Mouse (Mus musculus) cortical plate, adult 2 months (tissue): ENCODE data around the gene 5830411N06Rik. TPM values are rescaled to one million over a fixed set of nuclear protein-coding genes. Genes with fewer than 3 reads are reported as not detected.

Experiments
- H3K27ac ChIP-seq: fragments of 200-500 bp; 2 replicates; pipeline ENCODE4 v1.5.1; 2012; ENCODE audit warnings: low read length, control low read depth, inconsistent platforms; ENCODE audit not compliant: insufficient read depth
- H3K4me1 ChIP-seq: fragments of 200-500 bp; 2 replicates; pipeline ENCODE4 v1.6.1; 2011; ENCODE audit warnings: low read length; ENCODE audit not compliant: control insufficient read depth, insufficient read depth
- H3K4me3 ChIP-seq: fragments of 200-500 bp; 2 replicates; pipeline ENCODE4 v1.5.1; 2011; ENCODE audit warnings: mild to moderate bottlenecking, low read length, control low read depth; ENCODE audit not compliant: insufficient read depth
- CTCF ChIP-seq: fragments of 200-500 bp; IDR thresholded peaks from 2 replicates; pipeline ENCODE4 v1.5.1; 2011; ENCODE audit warnings: mild to moderate bottlenecking, control low read depth, low read length; ENCODE audit not compliant: insufficient read depth; ENCODE audit errors: extremely low read depth
- POLR2A ChIP-seq: fragments of 200-500 bp; IDR thresholded peaks from 2 replicates; pipeline ENCODE4 v1.6.1; 2011; ENCODE audit warnings: mild to moderate bottlenecking, low read length, control low read depth; ENCODE audit not compliant: insufficient read depth; ENCODE audit errors: extremely low read depth
- polyA plus RNA-seq: library from polyadenylated mRNA; depleted of rRNA; stranded (reverse); fragments of >200 nt; gene quantifications from 2 replicates; pipeline ENCODE4 v1.2.3, GENCODE M21; 2012; rRNA removed

5830411N06Rik gene
- polyA plus RNA-seq, 1 experiment: not detected

- TF ChIP-seq POLR2A (no peak), CTCF (no peak)
- no peak overlapping the region for H3K4me3 ChIP-seq
- no peak overlapping the region for H3K27ac ChIP-seq
- no peaks in the 10 kb centered on the region for H3K4me1 ChIP-seq
Observed at GRCm38 (mm10) chr7:140329766-140330304, 82.8 kb downstream of the 5830411N06Rik start.

- Histone ChIP-seq H3K4me3 (no peak within 1 kb of the TSS), H3K27ac (no peak within 1 kb of the TSS), H3K4me1 (no peaks in the 10 kb centered on the region)
- TF ChIP-seq POLR2A (no peak), CTCF (no peak)
Observed at GRCm38 (mm10) chr7:140333717-140334116, 86.6 kb downstream of the 5830411N06Rik start, which contains the start of gene Olfr527. Gene Olfr527, plus strand, starts transcription at chr7:140334017.

Other genes starting within 250 kb of the 5830411N06Rik start
- 73.0 and 81.0 TPM in 2 replicates for gene Zfp511, start 210.9 kb upstream of the 5830411N06Rik start, polyA plus RNA-seq
- gene Tubgcp2, start 210.6 kb upstream of the 5830411N06Rik start, polyA plus RNA-seq: 49.3 and 51.8 TPM in 2 replicates
- gene Msx3, start 198.2 kb upstream of the 5830411N06Rik start, polyA plus RNA-seq: 0.09 and 0.13 TPM in 2 replicates
- gene Caly, start 164.7 kb upstream of the 5830411N06Rik start, polyA plus RNA-seq: 393 and 394 TPM in 2 replicates
- gene Prap1, start 153.9 kb upstream of the 5830411N06Rik start, polyA plus RNA-seq: not detected in 2 replicates
- 89.7 and 95.9 TPM in 2 replicates for gene Fuom, start 144.8 kb upstream of the 5830411N06Rik start, polyA plus RNA-seq
- 4.8 and 5.1 TPM in 2 replicates for gene Paox, start 131.5 kb upstream of the 5830411N06Rik start, polyA plus RNA-seq
- gene Echs1, start 130.8 kb upstream of the 5830411N06Rik start, polyA plus RNA-seq: 67.2 and 68.9 TPM in 2 replicates
- 43.4 and 45.9 TPM in 2 replicates for gene Mtg1, start 109.7 kb upstream of the 5830411N06Rik start, polyA plus RNA-seq
- 128 and 142 TPM in 2 replicates for gene Sprn, start 92.4 kb upstream of the 5830411N06Rik start, polyA plus RNA-seq
- not detected in 2 replicates for gene Olfr522, start 82.5 kb upstream of the 5830411N06Rik start, polyA plus RNA-seq
- gene Olfr523, start 74.1 kb upstream of the 5830411N06Rik start, polyA plus RNA-seq: 0.06 TPM in 1 of 2 replicates, not detected in the other
- not detected in 2 replicates for gene Olfr524, start 41.3 kb upstream of the 5830411N06Rik start, polyA plus RNA-seq
- 0.13 and 0.34 TPM in 2 replicates for gene Cd163l1, start 29.0 kb upstream of the 5830411N06Rik start, polyA plus RNA-seq
- gene Olfr525, start 73.6 kb downstream of the 5830411N06Rik start, polyA plus RNA-seq: not detected in 2 replicates
- not detected in 2 replicates for gene Olfr527, start 86.7 kb downstream of the 5830411N06Rik start, polyA plus RNA-seq
- gene Olfr60, start 114.4 kb downstream of the 5830411N06Rik start, polyA plus RNA-seq: not detected in 2 replicates
- gene Olfr530, start 129.0 kb downstream of the 5830411N06Rik start, polyA plus RNA-seq: not detected in 2 replicates
- gene Olfr531, start 155.6 kb downstream of the 5830411N06Rik start, polyA plus RNA-seq: not detected in 2 replicates
- gene Olfr532, start 174.4 kb downstream of the 5830411N06Rik start, polyA plus RNA-seq: not detected in 2 replicates
- not detected in 2 replicates for gene Olfr533, start 216.1 kb downstream of the 5830411N06Rik start, polyA plus RNA-seq
- gene Olfr535, start 236.9 kb downstream of the 5830411N06Rik start, polyA plus RNA-seq: not detected in 2 replicates